Mouse (Mus musculus): Measurements from ENCODE around the gene Matn1. TPM values are rescaled to one million over a fixed set of nuclear protein-coding genes. Genes with fewer than 3 reads are reported as not detected.

Matn1 gene
- polyA plus RNA-seq, 1 experiment, result not detected

GRCm38 (mm10) chr4:130960118-130960734 lies 16.0 kb downstream of the Matn1 start:
- Histone ChIP-seq H3K27me3 (ENCODE audit: control insufficient read depth, insufficient read depth, insufficient read length) (peaks cover 47% of the 10 kb centered on the region), H3K36me3 (ENCODE audit: control insufficient read depth, insufficient read depth) (no peaks in the 10 kb centered on the region), H3ac (ENCODE audit: control insufficient read depth, insufficient read length) (no peak overlapping the region), H3K79me2 (ENCODE audit: control insufficient read depth, insufficient read depth) (no peaks in the 10 kb centered on the region), H3K4me2 (ENCODE audit: low read depth) (no peak overlapping the region), H3K4me3 (no peak overlapping the region)
- no peak for TF ChIP-seq MAX (IDR thresholded peaks at IDR 0.05; ENCODE audit: low read depth)
- no peak for TF ChIP-seq USF1 (IDR thresholded peaks at IDR 0.05; ENCODE audit: low read depth)
- TF ChIP-seq SRF (IDR thresholded peaks at IDR 0.05; ENCODE audit: control insufficient read depth, insufficient read length, low read depth), result no peak
- no peak for TF ChIP-seq CEBPB (IDR thresholded peaks at IDR 0.05; ENCODE audit: insufficient read depth, poor library complexity, severe bottlenecking)
- TF ChIP-seq TCF3 (IDR thresholded peaks at IDR 0.05; ENCODE audit: insufficient read length, low read depth), result no peak
- no peak for TF ChIP-seq REST (IDR thresholded peaks at IDR 0.05; ENCODE audit: insufficient read depth, insufficient read length)
- TF ChIP-seq POLR2A (IDR thresholded peaks at IDR 0.05; ENCODE audit: insufficient read length, low read depth), result no peak
- no peak for TF ChIP-seq MYOD1 (IDR thresholded peaks at IDR 0.05; ENCODE audit: control insufficient read depth in 1 of 3, insufficient read length in 2 of 3, low read depth in 2 of 3)

GRCm38 (mm10) chr4:130971278-130971677 lies 27.1 kb downstream of the Matn1 start:
- no peak overlapping the region for H3K4me3 ChIP-seq
- TF ChIP-seq USF1 (IDR thresholded peaks at IDR 0.05; ENCODE audit: low read depth), result no peak
- no peak for TF ChIP-seq MYOD1 (IDR thresholded peaks at IDR 0.05; ENCODE audit: control insufficient read depth in 1 of 3, insufficient read length in 2 of 3, low read depth in 2 of 3)
- no peak for TF ChIP-seq SRF (IDR thresholded peaks at IDR 0.05; ENCODE audit: control insufficient read depth, insufficient read length, low read depth)
- no peak for TF ChIP-seq CEBPB (IDR thresholded peaks at IDR 0.05; ENCODE audit: insufficient read depth, poor library complexity, severe bottlenecking)
- no peak for TF ChIP-seq TCF12 (IDR thresholded peaks at IDR 0.05; ENCODE audit: insufficient read depth, poor library complexity, severe bottlenecking)
- TF ChIP-seq MAX (IDR thresholded peaks at IDR 0.05; ENCODE audit: low read depth), result no peak
- TF ChIP-seq POLR2AphosphoS2 (IDR thresholded peaks at IDR 0.05; ENCODE audit: insufficient read length, low read depth), result no peak
- TF ChIP-seq E2F4 (IDR thresholded peaks at IDR 0.05; ENCODE audit: insufficient read depth), result no peak
- no peaks in the 10 kb centered on the region for H3K79me2 ChIP-seq (ENCODE audit: control insufficient read depth, insufficient read depth)
- peaks cover 24% of the 10 kb centered on the region for H3K27me3 ChIP-seq (ENCODE audit: control insufficient read depth, insufficient read depth, insufficient read length)
- no peak overlapping the region for H3K4me2 ChIP-seq (ENCODE audit: low read depth)
- H3ac ChIP-seq (ENCODE audit: control insufficient read depth, insufficient read length), result no peak overlapping the region
- no peaks in the 10 kb centered on the region for H3K36me3 ChIP-seq (ENCODE audit: control insufficient read depth, insufficient read depth)

- Histone ChIP-seq H3ac (ENCODE audit: control insufficient read depth, insufficient read length) (no peak overlapping the region), H3K79me2 (ENCODE audit: control insufficient read depth, insufficient read depth) (no peaks in the 10 kb centered on the region), H3K4me3 (no peak overlapping the region), H3K4me2 (ENCODE audit: low read depth) (no peak overlapping the region), H3K27me3 (ENCODE audit: control insufficient read depth, insufficient read depth, insufficient read length) (peaks cover 23% of the 10 kb centered on the region), H3K36me3 (ENCODE audit: control insufficient read depth, insufficient read depth) (no peaks in the 10 kb centered on the region)
- no peak for TF ChIP-seq POLR2A (IDR thresholded peaks at IDR 0.05; ENCODE audit: insufficient read length, low read depth)
- TF ChIP-seq MAX (IDR thresholded peaks at IDR 0.05; ENCODE audit: low read depth), result no peak
- TF ChIP-seq MYOG (IDR thresholded peaks at IDR 0.05; ENCODE audit: control insufficient read depth in 1 of 3, insufficient read depth in 1 of 3, insufficient read length in 2 of 3, low read depth in 2 of 3), result no peak
- no peak for TF ChIP-seq TCF3 (IDR thresholded peaks at IDR 0.05; ENCODE audit: insufficient read length, low read depth)
- no peak for TF ChIP-seq CEBPB (IDR thresholded peaks at IDR 0.05; ENCODE audit: insufficient read depth, poor library complexity, severe bottlenecking)
- TF ChIP-seq REST (IDR thresholded peaks at IDR 0.05; ENCODE audit: insufficient read depth, insufficient read length), result no peak
- no peak for TF ChIP-seq MYOD1 (IDR thresholded peaks at IDR 0.05; ENCODE audit: control insufficient read depth in 1 of 3, insufficient read length in 2 of 3, low read depth in 2 of 3)
- TF ChIP-seq SRF (IDR thresholded peaks at IDR 0.05; ENCODE audit: control insufficient read depth, insufficient read length, low read depth), result no peak
- TF ChIP-seq TCF12 (IDR thresholded peaks at IDR 0.05; ENCODE audit: insufficient read depth, poor library complexity, severe bottlenecking), result no peak
- TF ChIP-seq POLR2AphosphoS2 (IDR thresholded peaks at IDR 0.05; ENCODE audit: insufficient read length, low read depth), result no peak
- no peak for TF ChIP-seq E2F4 (IDR thresholded peaks at IDR 0.05; ENCODE audit: insufficient read depth)
Observed at GRCm38 (mm10) chr4:130972421-130972829, 28.2 kb downstream of the Matn1 start.

DNA sequence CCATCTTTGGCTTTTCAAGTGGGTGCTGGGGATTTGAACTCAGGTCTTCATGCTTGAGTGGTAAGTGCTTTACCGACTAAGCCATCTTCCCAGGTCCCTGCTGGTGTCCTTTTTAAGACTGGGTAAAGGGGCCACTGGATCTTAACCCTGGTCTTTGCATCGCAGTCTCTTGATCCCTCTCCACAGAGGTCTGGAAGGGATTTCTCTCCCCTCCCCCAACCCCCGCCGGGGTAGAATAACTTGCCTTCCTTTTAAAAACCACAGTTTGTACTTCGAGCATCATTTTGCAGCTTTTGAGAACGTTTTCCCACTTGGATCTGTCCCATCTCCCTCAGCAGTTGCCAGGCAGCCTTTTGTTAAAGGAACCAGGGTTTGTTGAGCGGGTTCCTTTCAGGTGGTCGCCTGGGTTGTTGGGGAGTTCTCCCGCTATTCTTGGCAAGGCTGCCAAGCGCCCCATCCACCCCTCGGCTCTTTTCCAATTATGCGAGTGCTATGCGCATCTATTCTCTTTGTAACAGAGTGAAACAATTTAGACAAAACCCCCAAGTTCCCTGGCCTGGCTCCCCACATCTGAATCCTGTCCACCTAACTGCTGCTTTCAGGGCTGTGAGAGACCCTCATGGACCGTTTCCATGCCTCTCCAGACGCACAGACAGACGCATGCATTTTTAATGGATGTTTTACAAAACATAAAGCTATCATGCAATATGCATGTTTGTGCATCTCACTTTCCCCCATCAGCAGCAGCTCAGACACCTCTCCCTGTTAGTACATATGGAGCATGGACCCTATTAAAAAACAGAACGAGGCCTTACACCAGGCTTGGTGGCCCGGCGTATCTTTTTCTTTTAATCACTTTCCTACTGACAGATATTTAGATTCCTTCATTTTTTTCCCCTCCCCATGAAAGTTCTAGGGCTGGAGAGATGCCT lies 29.4 kb downstream of the Matn1 start:
- Histone ChIP-seq H3K79me2 (ENCODE audit: control insufficient read depth, insufficient read depth) (no peaks in the 10 kb centered on the region), H3ac (ENCODE audit: control insufficient read depth, insufficient read length) (no peak overlapping the region), H3K4me2 (ENCODE audit: low read depth) (no peak overlapping the region), H3K27me3 (ENCODE audit: control insufficient read depth, insufficient read depth, insufficient read length) (peaks cover 34% of the 10 kb centered on the region), H3K4me3 (no peak overlapping the region), H3K36me3 (ENCODE audit: control insufficient read depth, insufficient read depth) (no peaks in the 10 kb centered on the region)
- TF ChIP-seq USF1 (IDR thresholded peaks at IDR 0.05; ENCODE audit: low read depth) (no peak), TCF12 (IDR thresholded peaks at IDR 0.05; ENCODE audit: insufficient read depth, poor library complexity, severe bottlenecking) (no peak), POLR2AphosphoS2 (IDR thresholded peaks at IDR 0.05; ENCODE audit: insufficient read length, low read depth) (no peak), SRF (IDR thresholded peaks at IDR 0.05; ENCODE audit: control insufficient read depth, insufficient read length, low read depth) (no peak), REST (IDR thresholded peaks at IDR 0.05; ENCODE audit: insufficient read depth, insufficient read length) (no peak), MYOG (IDR thresholded peaks at IDR 0.05; ENCODE audit: control insufficient read depth in 1 of 3, insufficient read depth in 1 of 3, insufficient read length in 2 of 3, low read depth in 2 of 3) (no peak), CEBPB (IDR thresholded peaks at IDR 0.05; ENCODE audit: insufficient read depth, poor library complexity, severe bottlenecking) (no peak), TCF3 (IDR thresholded peaks at IDR 0.05; ENCODE audit: insufficient read length, low read depth) (no peak), E2F4 (IDR thresholded peaks at IDR 0.05; ENCODE audit: insufficient read depth) (no peak), MAX (IDR thresholded peaks at IDR 0.05; ENCODE audit: low read depth) (no peak), POLR2A (IDR thresholded peaks at IDR 0.05; ENCODE audit: insufficient read length, low read depth) (no peak), MYOD1 (IDR thresholded peaks at IDR 0.05; ENCODE audit: control insufficient read depth in 1 of 3, insufficient read length in 2 of 3, low read depth in 2 of 3) (no peak)

Measured in myocyte (in vitro differentiated cells).